Mouse (Mus musculus) liver, adult 2 months (tissue): ENCODE data around the gene Rinl.

ENCODE experiments used
- CTCF ChIP-seq: fragments of 200-500 bp; IDR thresholded peaks from 2 replicates; pipeline ENCODE4 v1.5.1; 2011; ENCODE audit warnings: low read depth, low read length, control low read depth
- POLR2A ChIP-seq: fragments of 200-500 bp; IDR thresholded peaks from 2 replicates; pipeline ENCODE4 v1.6.1; 2011; ENCODE audit warnings: low read length, control low read depth; ENCODE audit not compliant: insufficient read depth; ENCODE audit errors: extremely low read depth

- no peak for TF ChIP-seq POLR2A
- TF ChIP-seq CTCF: no peak
Measured at GRCm38 (mm10) chr7:28740949-28741348, 47.8 kb upstream of the Rinl start.
